Comparison of ENCODE assay signal across 8 mouse cellular contexts in the genomic region with DNA sequence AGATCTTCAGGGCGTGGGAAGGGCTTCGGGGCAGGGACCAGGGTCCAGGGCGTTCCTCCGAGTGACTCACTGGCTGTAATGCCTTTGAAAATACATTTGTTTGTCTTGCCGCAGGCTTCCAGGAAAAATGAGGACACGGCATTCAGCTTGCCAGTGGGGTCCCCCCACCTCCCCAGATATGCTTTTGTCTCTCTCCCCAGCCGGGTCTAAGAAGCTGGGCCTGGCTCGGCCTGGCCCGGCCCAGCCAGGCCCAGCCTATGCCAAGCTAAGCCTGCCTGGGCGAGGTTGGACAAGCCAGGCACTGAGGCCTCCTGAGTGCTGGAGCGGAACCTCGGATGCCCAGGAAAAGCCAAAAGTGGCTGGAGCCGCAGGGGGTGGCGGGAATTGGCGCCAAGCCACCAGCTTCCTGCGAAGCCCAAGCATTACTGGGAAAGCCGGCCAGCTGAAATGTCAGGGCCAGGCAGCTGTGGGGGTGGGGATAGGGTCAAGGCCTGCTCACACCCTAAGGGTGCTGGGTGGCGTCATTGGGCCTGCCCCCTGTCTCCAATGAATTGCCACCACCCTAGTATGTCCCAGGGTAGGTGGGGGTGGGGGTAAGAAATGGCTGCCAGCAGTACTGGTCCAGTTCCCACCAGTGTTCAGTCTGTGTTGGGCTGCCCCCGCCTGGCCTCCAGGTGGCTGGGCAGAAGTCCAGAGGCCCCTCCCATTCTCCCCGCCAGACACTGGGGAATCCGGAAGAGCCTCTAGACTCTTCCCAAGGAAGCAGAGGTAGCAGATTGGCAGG.
DNase-seq lines count a peak whose midpoint lies in the region; ATAC-seq and TF ChIP-seq lines count a peak whose summit lies in the region.

No protein-coding gene starts in this region.

- WGBS in hindbrain, embryonic 14.5 days: 46% methylated on average over 21 of the region's 21 CpGs
- WGBS in midbrain, embryonic 11.5 days: 82% methylated on average over 21 of the region's 21 CpGs

- DNase-seq in adrenal gland, adult 18-20 months (ENCODE audit: low spot score in 2 of 2): peak; percentile 90 to 95
- DNase-seq in cerebellum, postnatal 10 days: peak; percentile 93
- peak; percentile 94 for DNase-seq in gastrocnemius, adult 2 months
- peak; percentile 77 for DNase-seq in hindbrain, embryonic 14.5 days (ENCODE audit: low spot score)
- peak; percentile 53 to 57 for DNase-seq in layer of hippocampus, postnatal 14 days (ENCODE audit: low spot score in 2 of 2)
- no peak for DNase-seq in midbrain, embryonic 11.5 days (ENCODE audit: low spot score, missing footprints)
- peak; percentile 92 for DNase-seq in testis, postnatal 10 days (ENCODE audit: low spot score)
- no peak for DNase-seq in embryo, embryonic 11 days

- peak; percentile 69; the same call in 1 of the 2 replicates for ATAC-seq in hindbrain, embryonic 14.5 days (ENCODE audit: low FRiP score)
- 0 out of 2 replicates have a peak, but pooled peaks have one; percentile 19 for ATAC-seq in midbrain, embryonic 11.5 days (ENCODE audit: low FRiP score)

- no peaks in the 10 kb centered on the region for H3K27me3 ChIP-seq in hindbrain, embryonic 14.5 days (ENCODE audit: control insufficient read depth, insufficient read depth, low read length)
- no peaks in the 10 kb centered on the region for H3K27me3 ChIP-seq in midbrain, embryonic 11.5 days (ENCODE audit: control insufficient read depth, insufficient read depth, low read length)

- H3K9ac ChIP-seq in hindbrain, embryonic 14.5 days: no peak overlapping the region
- no peak overlapping the region for H3K9ac ChIP-seq in midbrain, embryonic 11.5 days (ENCODE audit: low read length)

- peak overlapping the region; percentile 52 for H3K4me3 ChIP-seq in gastrocnemius, adult 2 months
- no peak overlapping the region for H3K4me3 ChIP-seq in hindbrain, embryonic 14.5 days (replicated peaks; ENCODE audit: low read length)
- H3K4me3 ChIP-seq in midbrain, embryonic 11.5 days (ENCODE audit: low read depth, low read length): no peak overlapping the region

- intact Hi-C loops in gastrocnemius, adult 2 months (cut with DNase I): no loop called here

- H3K36me3 ChIP-seq in hindbrain, embryonic 14.5 days (replicated peaks; ENCODE audit: control insufficient read depth, insufficient read depth): peaks cover 81% of the 10 kb centered on the region
- H3K36me3 ChIP-seq in midbrain, embryonic 11.5 days (ENCODE audit: control insufficient read depth, insufficient read depth, low read length): peaks cover 14% of the 10 kb centered on the region

- no peak overlapping the region for H3K4me2 ChIP-seq in hindbrain, embryonic 14.5 days (replicated peaks)
- H3K4me2 ChIP-seq in midbrain, embryonic 11.5 days: no peak overlapping the region

- peak overlapping the region; percentile 85 for H3K27ac ChIP-seq in gastrocnemius, adult 2 months
- peak overlapping the region; percentile 78 for H3K27ac ChIP-seq in hindbrain, embryonic 14.5 days
- no peak overlapping the region for H3K27ac ChIP-seq in midbrain, embryonic 11.5 days (ENCODE audit: low read depth, low read length)

- no peaks in the 10 kb centered on the region for H3K9me3 ChIP-seq in hindbrain, embryonic 14.5 days (ENCODE audit: control insufficient read depth, low read length)
- H3K9me3 ChIP-seq in midbrain, embryonic 11.5 days (ENCODE audit: control insufficient read depth, low read length): no peaks in the 10 kb centered on the region

- H3K4me1 ChIP-seq in hindbrain, embryonic 14.5 days (replicated peaks; ENCODE audit: control insufficient read depth, insufficient read depth, low read length): peaks cover 14% of the 10 kb centered on the region
- no peaks in the 10 kb centered on the region for H3K4me1 ChIP-seq in midbrain, embryonic 11.5 days (ENCODE audit: control insufficient read depth, insufficient read depth, low read length)

- peak; percentile 14; the same call in 1 of the 2 replicates for TF ChIP-seq CTCF in gastrocnemius, adult 2 months (IDR thresholded peaks at IDR 0.05)

Comparison
In these comparisons a context has a peak if more than half of its experiments do, and no peak if none do; other contexts are left out.
1. DNase-seq: peak in adrenal gland, adult 18-20 months (2 of 2), cerebellum, postnatal 10 days (2 of 2), gastrocnemius, adult 2 months (single experiment), hindbrain, embryonic 14.5 days (single experiment), layer of hippocampus, postnatal 14 days (2 of 2) and testis, postnatal 10 days (single experiment); none in midbrain, embryonic 11.5 days (single experiment) and embryo, embryonic 11 days (single experiment).